Mouse (Mus musculus) lung, embryonic 16.5 days (tissue): ENCODE data around the gene Smyd5. TPM values are rescaled to one million over a fixed set of nuclear protein-coding genes. Genes with fewer than 3 reads are reported as not detected.
A peak's percentile ranks its signal among the peaks of the same experiment; 100 is the strongest.

Experiments
- ATAC-seq: fragments of 200-750 bp; cut with Nextera tagmentation; 2 replicates; pipeline ENCODE4 v1.8.0; 2017; ENCODE audit warnings: low read depth, mild to moderate bottlenecking, moderate library complexity
- H3K27ac ChIP-seq: fragments of 300-500 bp; sonication (generic); 2 replicates; pipeline ENCODE4 v1.5.1; 2014; ENCODE audit warnings: mild to moderate bottlenecking, control low read depth, low read length
- H3K27me3 ChIP-seq: fragments of 300-500 bp; sonication (generic); 2 replicates; pipeline ENCODE4 v1.6.1; 2014; ENCODE audit warnings: low read depth, low read length, mixed read lengths; ENCODE audit not compliant: control insufficient read depth, insufficient read depth
- H3K36me3 ChIP-seq: fragments of 300-500 bp; sonication (generic); 2 replicates; pipeline ENCODE4 v1.6.1; 2014; ENCODE audit warnings: low read length; ENCODE audit not compliant: control insufficient read depth, insufficient read depth
- H3K4me1 ChIP-seq: fragments of 300-500 bp; sonication (generic); replicated peaks from 2 replicates; pipeline ENCODE4 v1.6.1; 2014; ENCODE audit warnings: low read length, mixed read lengths; ENCODE audit not compliant: control insufficient read depth, insufficient read depth
- H3K4me2 ChIP-seq: fragments of 300-500 bp; sonication (generic); 2 replicates; pipeline ENCODE4 v1.6.1; 2014; ENCODE audit warnings: low read depth, low read length, control low read depth
- H3K4me3 ChIP-seq: fragments of 300-500 bp; sonication (generic); 2 replicates; pipeline ENCODE4 v1.5.1; 2014; ENCODE audit warnings: mild to moderate bottlenecking, low read length, control low read depth
- H3K9ac ChIP-seq: fragments of 300-500 bp; sonication (generic); 2 replicates; pipeline ENCODE4 v1.6.1; 2014; ENCODE audit warnings: low read length, control low read depth
- H3K9me3 ChIP-seq: fragments of 300-500 bp; sonication (generic); 2 replicates; pipeline ENCODE4 v1.6.1; 2016; ENCODE audit warnings: low read length; ENCODE audit not compliant: control insufficient read depth
- WGBS: fragments of 180-500 bp; shearing (Covaris S2); extraction: QIAGEN DNeasy Blood & Tissue Kit; methylation state at CpG from one replicate; pipeline ENCODE4 v1.1.7; 2014; 5-methylcytosine and 5-hydroxymethylcytosine counted together
- polyA plus RNA-seq: library from polyadenylated mRNA; unstranded; fragments of >200 nt; fragmentation: Nextera tagmentation; extraction: Ambion mirVana; gene quantifications from 2 replicates; pipeline ENCODE4 v1.2.1, GENCODE M21; 2015

The Smyd5 gene
- polyA plus RNA-seq, 1 experiment from 2014 or later = 55.2 TPM

DNA sequence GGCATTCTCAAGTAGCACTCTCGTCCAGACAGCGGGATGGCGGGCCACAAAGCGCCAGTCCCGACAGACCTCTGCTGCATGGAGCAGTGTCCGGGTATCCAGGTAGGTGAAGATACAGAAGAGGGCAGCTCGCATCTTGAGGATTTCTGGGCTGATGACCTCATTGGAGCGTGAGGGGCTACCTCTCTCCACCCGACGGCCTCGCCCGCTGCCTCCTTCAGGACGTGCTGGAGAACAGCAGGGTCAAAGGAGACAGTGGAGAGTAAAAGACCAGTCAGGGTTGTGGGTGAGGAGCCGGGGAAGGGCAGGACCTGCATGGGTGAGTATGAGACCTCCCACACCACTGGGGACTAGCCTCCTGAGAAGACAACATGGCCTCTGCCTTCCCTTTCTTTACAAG lies 46.6 kb downstream of the Smyd5 start:
- no peaks in the 10 kb centered on the region for H3K36me3 ChIP-seq
- no peak overlapping the region for H3K27ac ChIP-seq
- peaks cover 11% of the 10 kb centered on the region for H3K27me3 ChIP-seq
- WGBS = 32% methylated on average over 14 of the region's 14 CpGs
- ATAC-seq = no peak
- no peak overlapping the region for H3K4me2 ChIP-seq
- no peak overlapping the region for H3K9ac ChIP-seq
- H3K9me3 ChIP-seq = no peaks in the 10 kb centered on the region
- H3K4me3 ChIP-seq = no peak overlapping the region
- no peaks in the 10 kb centered on the region for H3K4me1 ChIP-seq

DNA sequence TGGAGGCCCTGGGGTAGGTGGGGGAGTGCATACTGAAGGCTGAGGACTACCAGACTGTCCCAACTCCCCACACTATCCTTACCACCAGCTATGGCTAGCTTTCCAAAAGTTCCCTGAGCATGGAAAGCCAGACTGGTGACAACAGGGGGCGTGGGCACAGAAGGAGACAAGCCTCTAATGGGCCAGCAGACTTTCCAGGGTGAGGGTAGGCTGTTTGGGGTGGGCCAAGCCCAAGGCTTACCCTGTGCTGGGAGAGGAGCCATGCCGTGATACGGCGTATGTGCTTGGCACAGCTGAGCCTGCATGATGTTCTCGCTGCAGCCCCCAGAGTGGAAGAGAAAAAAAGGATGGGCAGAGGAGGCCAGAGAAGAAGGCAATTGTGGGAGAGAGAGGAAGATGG lies 48.2 kb downstream of the Smyd5 start:
- no peak for ATAC-seq
- H3K4me1 ChIP-seq = peaks cover 8% of the 10 kb centered on the region; the same call in 1 of the 2 replicates
- no peaks in the 10 kb centered on the region for H3K9me3 ChIP-seq
- H3K27ac ChIP-seq = no peak overlapping the region
- no peak overlapping the region for H3K4me3 ChIP-seq
- 82% methylated on average over 5 of the region's 5 CpGs for WGBS
- peaks cover 26% of the 10 kb centered on the region for H3K27me3 ChIP-seq
- H3K4me2 ChIP-seq = no peak overlapping the region
- H3K36me3 ChIP-seq = no peaks in the 10 kb centered on the region
- H3K9ac ChIP-seq = no peak overlapping the region

DNA sequence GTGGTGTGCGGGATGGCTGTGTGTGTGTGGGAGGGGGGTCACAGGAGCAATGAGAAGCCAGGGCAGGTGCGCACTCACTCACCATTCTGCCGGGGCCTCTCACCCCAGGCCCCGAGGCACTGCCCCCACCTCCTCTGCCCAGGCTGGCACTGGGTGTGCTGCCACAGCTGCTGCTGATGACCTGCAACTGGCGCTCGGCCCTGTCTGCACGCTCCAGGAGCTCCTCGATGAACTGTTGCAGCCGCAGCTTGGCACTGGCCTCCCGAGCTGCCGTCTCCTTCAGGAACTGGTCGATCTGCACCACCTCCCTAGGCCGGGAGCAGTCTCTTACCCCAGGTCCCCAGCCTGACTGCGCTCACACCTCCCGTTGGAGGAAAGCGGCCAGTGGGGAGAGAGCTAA lies 48.9 kb downstream of the Smyd5 start:
- Histone ChIP-seq H3K9ac (no peak overlapping the region), H3K36me3 (no peaks in the 10 kb centered on the region), H3K4me2 (no peak overlapping the region), H3K9me3 (no peaks in the 10 kb centered on the region), H3K27ac (no peak overlapping the region), H3K27me3 (peaks cover 33% of the 10 kb centered on the region), H3K4me3 (no peak overlapping the region), H3K4me1 (peaks cover 8% of the 10 kb centered on the region; the same call in 1 of the 2 replicates)
- ATAC-seq = no peak
- WGBS = 61% methylated on average over 16 of the region's 16 CpGs

DNA sequence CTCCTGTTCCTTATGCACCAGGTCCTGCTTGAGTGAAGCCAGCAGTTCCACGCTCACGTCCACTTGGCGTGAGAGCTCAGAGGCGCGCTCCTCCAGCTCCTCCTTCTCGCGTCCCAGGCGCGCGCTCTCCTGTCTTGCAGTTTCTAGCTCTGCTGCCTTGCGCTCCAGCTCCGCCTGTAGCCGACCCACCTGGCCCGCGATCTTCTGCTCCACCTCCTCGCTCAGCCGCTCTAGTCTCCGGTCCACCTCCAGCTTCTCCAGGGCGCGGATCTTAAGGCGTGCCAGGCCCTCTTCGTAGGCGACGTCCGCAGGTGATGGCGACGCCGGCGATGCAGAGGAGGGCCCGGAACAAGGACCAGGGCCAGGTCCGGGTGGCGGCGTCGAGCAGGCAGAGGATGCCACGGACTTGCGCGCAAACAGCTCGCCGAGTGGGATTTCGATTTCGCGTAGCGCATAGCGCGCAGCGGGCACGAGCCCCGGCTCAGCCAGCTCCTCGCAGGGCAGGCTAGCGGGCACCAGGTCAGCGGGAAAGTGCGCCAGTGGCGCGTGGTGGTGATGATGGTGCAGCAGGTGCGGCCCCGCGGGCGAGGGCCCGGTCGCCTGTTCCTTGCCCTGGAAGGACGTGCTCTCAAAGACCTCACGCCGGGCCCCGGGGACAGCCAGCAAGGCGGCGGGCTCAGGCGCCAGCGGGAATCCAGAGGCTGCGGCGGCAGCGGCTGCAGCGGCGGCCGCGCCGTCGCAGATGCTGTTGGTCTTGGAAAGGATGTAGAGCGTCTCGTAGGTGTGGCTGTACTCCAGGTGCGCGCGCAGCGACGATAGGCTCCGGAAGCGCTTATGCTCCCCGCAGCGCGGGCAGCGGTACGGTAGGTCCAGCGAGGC lies 52.3 kb downstream of the Smyd5 start:
- Histone ChIP-seq H3K4me2 (peak overlapping the region; percentile 59), H3K4me3 (peak overlapping the region; percentile 41), H3K9ac (no peak overlapping the region), H3K9me3 (no peaks in the 10 kb centered on the region), H3K27ac (no peak overlapping the region), H3K36me3 (no peaks in the 10 kb centered on the region), H3K27me3 (peaks cover 37% of the 10 kb centered on the region), H3K4me1 (peaks cover 8% of the 10 kb centered on the region; the same call in 1 of the 2 replicates)
- ATAC-seq = peak; percentile 34; the same call in 1 of the 2 replicates
- 2% methylated on average over 78 of the region's 92 CpGs for WGBS

DNA sequence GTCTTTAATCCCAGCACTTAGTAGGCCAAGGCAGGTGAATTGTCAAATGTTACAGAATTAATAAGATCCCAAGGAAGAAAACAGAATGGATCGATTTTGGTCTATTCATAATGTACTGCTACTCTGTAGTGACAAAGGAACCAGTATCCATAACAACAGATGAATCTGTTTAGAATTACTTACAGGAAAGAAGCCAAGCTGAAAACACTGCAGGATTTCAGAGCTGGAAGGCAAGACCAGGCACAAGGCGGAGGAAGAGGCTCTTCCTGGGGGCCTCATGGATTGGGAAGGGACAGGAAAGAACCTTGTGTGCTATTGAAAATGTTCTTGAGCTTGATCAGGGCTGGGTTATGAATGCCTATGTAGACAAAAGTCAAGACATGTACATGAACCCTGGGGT lies 53.9 kb downstream of the Smyd5 start:
- Histone ChIP-seq H3K36me3 (no peaks in the 10 kb centered on the region), H3K9me3 (no peaks in the 10 kb centered on the region), H3K4me2 (no peak overlapping the region), H3K4me3 (no peak overlapping the region), H3K4me1 (peaks cover 8% of the 10 kb centered on the region; the same call in 1 of the 2 replicates), H3K27ac (no peak overlapping the region), H3K9ac (no peak overlapping the region), H3K27me3 (peaks cover 37% of the 10 kb centered on the region)
- ATAC-seq = no peak
- WGBS = 63% methylated on average over 2 of the region's 2 CpGs

DNA sequence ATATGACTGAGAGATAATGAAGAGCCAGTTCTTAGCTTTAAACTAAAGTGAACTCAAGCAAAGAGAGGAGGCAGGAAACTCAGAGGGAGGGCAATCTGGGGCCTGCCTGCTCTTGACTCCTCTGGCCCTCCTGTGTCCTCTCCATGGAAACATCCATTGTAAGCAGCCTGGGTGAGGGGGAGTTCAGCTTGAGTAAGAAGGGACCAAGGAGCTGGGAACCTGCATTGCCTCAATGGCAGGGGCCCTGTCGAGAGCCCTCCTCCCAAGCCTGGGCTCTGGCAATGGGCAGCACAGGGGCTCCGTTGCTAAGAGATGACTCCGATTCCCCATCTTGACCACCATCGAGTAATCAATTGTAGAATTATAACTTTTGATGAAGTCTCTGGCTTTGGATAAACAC lies 56.7 kb downstream of the Smyd5 start:
- 77% methylated on average over 4 of the region's 4 CpGs for WGBS
- no peak overlapping the region for H3K27ac ChIP-seq
- ATAC-seq = no peak
- peaks cover 8% of the 10 kb centered on the region; the same call in 1 of the 2 replicates for H3K4me1 ChIP-seq
- H3K36me3 ChIP-seq = no peaks in the 10 kb centered on the region
- no peaks in the 10 kb centered on the region for H3K9me3 ChIP-seq
- H3K4me3 ChIP-seq = no peak overlapping the region
- H3K4me2 ChIP-seq = no peak overlapping the region
- H3K27me3 ChIP-seq = peaks cover 28% of the 10 kb centered on the region
- H3K9ac ChIP-seq = no peak overlapping the region

DNA sequence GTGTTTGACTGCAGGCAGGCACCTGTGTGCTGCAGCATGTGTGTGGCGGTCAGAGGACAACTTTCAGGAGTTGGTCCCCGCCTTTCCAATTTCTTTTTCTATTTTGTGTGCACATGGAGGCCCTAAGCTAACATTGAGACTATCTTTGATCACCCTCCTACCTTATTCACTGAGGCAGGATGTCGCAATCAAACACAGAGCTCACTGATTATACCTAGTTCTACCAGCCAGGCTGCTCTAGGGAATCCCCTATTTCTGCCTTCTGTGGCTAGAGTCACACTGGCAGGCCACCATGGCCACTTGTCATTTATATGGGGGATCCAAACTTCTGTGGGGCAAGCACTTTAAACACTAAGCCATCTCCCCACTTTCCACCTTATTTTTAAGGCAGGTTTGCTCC lies 57.9 kb downstream of the Smyd5 start:
- H3K4me2 ChIP-seq = no peak overlapping the region

DNA sequence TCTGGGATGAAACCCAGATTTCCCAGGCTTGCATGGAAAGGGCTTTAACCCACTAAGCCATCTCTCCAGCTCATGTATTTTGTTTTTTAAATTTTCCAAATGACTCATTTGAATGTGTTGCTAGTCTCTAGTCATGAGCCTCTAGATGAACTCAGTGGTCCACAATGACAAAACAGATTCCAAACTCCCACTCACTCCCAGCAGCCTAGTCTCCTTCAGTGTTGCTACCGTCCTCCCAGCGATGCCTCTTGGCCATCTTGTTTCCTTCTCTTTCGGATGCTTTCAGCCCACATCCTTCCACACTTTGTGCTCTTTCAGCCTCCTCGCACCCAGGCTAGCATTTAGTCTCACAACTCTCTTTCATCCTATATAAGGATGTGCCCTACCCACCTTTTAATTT lies 58.5 kb downstream of the Smyd5 start:
- no peak overlapping the region for H3K4me2 ChIP-seq
- WGBS = 82% methylated on average over 4 of the region's 4 CpGs
- no peak overlapping the region for H3K4me3 ChIP-seq
- H3K4me1 ChIP-seq = no peaks in the 10 kb centered on the region
- H3K9ac ChIP-seq = no peak overlapping the region
- no peaks in the 10 kb centered on the region for H3K9me3 ChIP-seq
- no peaks in the 10 kb centered on the region for H3K36me3 ChIP-seq
- ATAC-seq = no peak
- peaks cover 11% of the 10 kb centered on the region for H3K27me3 ChIP-seq
- H3K27ac ChIP-seq = no peak overlapping the region

More for the DNA sequence above, 57.9 kb downstream of the Smyd5 start:
- Histone ChIP-seq H3K9ac (no peak overlapping the region), H3K36me3 (no peaks in the 10 kb centered on the region), H3K27ac (no peak overlapping the region), H3K9me3 (no peaks in the 10 kb centered on the region), H3K27me3 (peaks cover 16% of the 10 kb centered on the region), H3K4me1 (peaks cover under 1% of the 10 kb centered on the region; the same call in 1 of the 2 replicates), H3K4me3 (no peak overlapping the region)
- WGBS = 55% methylated on average over 3 of the region's 3 CpGs
- no peak for ATAC-seq

DNA sequence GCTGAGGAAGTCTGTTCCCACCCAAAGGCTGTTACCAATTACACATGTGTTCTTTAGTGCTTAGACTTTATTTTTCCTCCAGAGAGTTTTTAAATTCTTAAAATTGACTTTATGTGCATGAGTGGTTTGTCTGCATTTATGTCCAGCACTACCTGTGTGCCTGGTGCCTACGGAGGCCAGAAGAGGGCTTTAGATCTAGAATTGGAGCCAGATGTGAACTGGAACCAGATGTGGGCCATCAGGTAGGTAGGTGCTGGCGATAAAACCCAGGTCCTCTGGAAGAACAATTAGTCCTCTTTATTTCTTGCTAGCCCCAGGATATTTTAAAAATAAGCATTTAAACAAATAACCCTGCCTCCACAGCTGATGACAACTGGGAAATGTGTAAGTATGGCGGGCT lies 59.8 kb downstream of the Smyd5 start:
- H3K9ac ChIP-seq = no peak overlapping the region
- no peaks in the 10 kb centered on the region for H3K4me1 ChIP-seq
- ATAC-seq = no peak
- H3K4me3 ChIP-seq = no peak overlapping the region
- WGBS = 86% methylated on average over 3 of the region's 3 CpGs
- no peaks in the 10 kb centered on the region for H3K27me3 ChIP-seq
- no peak overlapping the region for H3K4me2 ChIP-seq
- H3K36me3 ChIP-seq = no peaks in the 10 kb centered on the region
- no peaks in the 10 kb centered on the region for H3K9me3 ChIP-seq
- no peak overlapping the region for H3K27ac ChIP-seq
